Mouse (Mus musculus): ENCODE data around the gene Cacnb2.

DNA sequence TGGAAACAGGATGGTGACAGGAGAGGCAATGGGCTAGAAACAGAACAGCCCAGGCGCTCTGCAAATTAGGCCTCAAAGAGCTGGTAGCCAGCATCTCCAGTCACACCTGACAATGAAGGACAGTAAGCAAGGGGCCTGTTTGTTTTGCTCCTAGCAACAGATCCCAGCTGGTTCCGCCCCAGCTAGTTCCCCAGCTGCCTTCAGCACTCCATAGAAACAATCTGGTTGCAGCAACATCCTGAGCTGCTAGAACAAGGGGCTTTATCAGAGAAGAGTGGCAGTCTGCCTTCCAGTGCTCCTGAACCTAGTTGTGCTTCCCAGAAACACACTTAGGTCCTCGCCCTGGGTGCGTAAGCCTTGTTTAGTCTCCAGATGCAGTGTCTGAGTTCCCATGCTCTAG, 5.7 kb downstream of the Cacnb2 start:
- TF ChIP-seq CTCF (IDR thresholded peaks at IDR 0.05; ENCODE audit: low read depth, low read length) (no peak), GATA1 (IDR thresholded peaks at IDR 0.05; ENCODE audit: borderline replicate concordance, low read length) (no peak), TAL1 (conservative IDR thresholded peaks at IDR 0.05; ENCODE audit: low read depth, low read length) (no peak)
